In the genomic region with DNA sequence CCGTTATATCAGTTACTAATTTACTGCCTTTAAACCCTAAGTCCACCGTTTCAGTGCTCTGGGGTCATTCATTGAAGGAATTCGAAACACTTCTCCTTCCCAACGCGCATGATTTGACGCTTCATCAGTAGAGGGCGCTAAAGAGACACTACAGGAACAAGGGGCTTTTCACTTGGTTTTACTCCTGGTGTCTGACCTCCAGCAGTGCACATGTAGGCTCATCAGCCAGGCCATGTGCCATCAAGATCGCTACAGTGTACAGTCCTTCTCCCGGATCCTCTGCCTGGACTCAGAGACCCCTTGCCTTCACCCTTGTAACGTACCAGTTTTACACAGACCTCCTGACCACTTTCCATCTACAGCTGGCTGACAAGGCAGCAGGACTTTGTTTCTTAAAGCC, we compare ENCODE assay signal across 8 mouse cellular contexts.
DNase-seq lines count a peak whose midpoint lies in the region; ATAC-seq and TF ChIP-seq lines count a peak whose summit lies in the region.

No protein-coding gene starts in this region.

- H3K4me2 ChIP-seq in limb, embryonic 11.5 days (ENCODE audit: low read depth, severe bottlenecking): no peak overlapping the region
- no peak overlapping the region for H3K4me2 ChIP-seq in midbrain, embryonic 14.5 days (ENCODE audit: low read length)

- no peak overlapping the region for H3K9ac ChIP-seq in heart, adult 2 months (ENCODE audit: low read depth, low read length)
- H3K9ac ChIP-seq in limb, embryonic 11.5 days (ENCODE audit: low read length): no peak overlapping the region
- no peak overlapping the region for H3K9ac ChIP-seq in midbrain, embryonic 14.5 days (replicated peaks; ENCODE audit: low read length)

- WGBS in spleen, adult 2 months: 14% methylated on average over 10 of the region's 10 CpGs
- 9% methylated on average over 10 of the region's 10 CpGs for WGBS in heart, adult 2 months
- 9% methylated on average over 10 of the region's 10 CpGs for WGBS in limb, embryonic 11.5 days
- WGBS in midbrain, embryonic 14.5 days: 13% methylated on average over 10 of the region's 10 CpGs

- 0 out of 2 replicates have a peak, but pooled peaks have one; percentile 63 for TF ChIP-seq EP300 in heart, adult 2 months (IDR thresholded peaks at IDR 0.05; ENCODE audit: insufficient read depth, low read depth, low read length)

- H3K27ac ChIP-seq in spleen, adult 2 months (ENCODE audit: insufficient read depth, low read length): no peak overlapping the region
- no peak overlapping the region for H3K27ac ChIP-seq in heart, adult 2 months
- no peak overlapping the region for H3K27ac ChIP-seq in limb, embryonic 11.5 days (replicated peaks; ENCODE audit: low read depth, low read length)
- no peak overlapping the region for H3K27ac ChIP-seq in midbrain, embryonic 14.5 days (replicated peaks; ENCODE audit: low read depth, low read length)

- DNase-seq in spleen, adult 2 months (ENCODE audit: low read depth in 1 of 2, low spot score in 2 of 2): peak; percentile 4 to 17
- no peak for DNase-seq in spleen, adult 12 weeks (ENCODE audit: low spot score)
- DNase-seq in embryo, embryonic 11 days: peak; percentile 91
- peak; percentile 62 to 63 for DNase-seq in heart, adult 2 months
- DNase-seq in kidney, adult 8-10 months: peak; percentile 71 to 80
- peak; percentile 85 for DNase-seq in limb, embryonic 11.5 days (ENCODE audit: low spot score)
- DNase-seq in midbrain, embryonic 14.5 days: peak; percentile 90
- DNase-seq in spleen, postnatal 36 days (ENCODE audit: low spot score in 2 of 2): peak; percentile 8 to 37

- peak; percentile 13; the same call in 1 of the 2 replicates for TF ChIP-seq CTCF in spleen, adult 2 months (IDR thresholded peaks at IDR 0.05; ENCODE audit: extremely low read depth, insufficient read depth, insufficient read length, insufficient replicate concordance)
- peak; percentile 96 for TF ChIP-seq CTCF in heart, adult 2 months (IDR thresholded peaks at IDR 0.05)

- H3K27me3 ChIP-seq in spleen, adult 2 months (ENCODE audit: control insufficient read depth, insufficient read depth, low read length): no peaks in the 10 kb centered on the region
- no peaks in the 10 kb centered on the region for H3K27me3 ChIP-seq in heart, adult 2 months (ENCODE audit: control insufficient read depth, insufficient read depth, low read length)
- no peaks in the 10 kb centered on the region for H3K27me3 ChIP-seq in limb, embryonic 11.5 days (ENCODE audit: control insufficient read depth, insufficient read depth, low read length)
- no peaks in the 10 kb centered on the region for H3K27me3 ChIP-seq in midbrain, embryonic 14.5 days (ENCODE audit: control insufficient read depth, insufficient read depth, low read length)

- H3K4me1 ChIP-seq in spleen, adult 2 months (ENCODE audit: control insufficient read depth, insufficient read depth, insufficient read length): no peaks in the 10 kb centered on the region
- peaks cover 8% of the 10 kb centered on the region for H3K4me1 ChIP-seq in heart, adult 2 months (ENCODE audit: control insufficient read depth, insufficient read depth, low read length)
- H3K4me1 ChIP-seq in limb, embryonic 11.5 days (ENCODE audit: control insufficient read depth, insufficient read depth, low read length): no peaks in the 10 kb centered on the region
- H3K4me1 ChIP-seq in midbrain, embryonic 14.5 days (ENCODE audit: control insufficient read depth, insufficient read depth, low read length): no peaks in the 10 kb centered on the region

- no peak for TF ChIP-seq POLR2A in spleen, adult 2 months (IDR thresholded peaks at IDR 0.05; ENCODE audit: low read depth, low read length)
- no peak for TF ChIP-seq POLR2A in heart, adult 2 months (IDR thresholded peaks at IDR 0.05; ENCODE audit: insufficient read depth, low read depth, low read length)

- H3K36me3 ChIP-seq in spleen, adult 2 months (ENCODE audit: control insufficient read depth, insufficient read depth, low read length): no peaks in the 10 kb centered on the region
- H3K36me3 ChIP-seq in heart, adult 2 months (ENCODE audit: control insufficient read depth, insufficient read depth, low read length): no peaks in the 10 kb centered on the region
- H3K36me3 ChIP-seq in limb, embryonic 11.5 days (ENCODE audit: control insufficient read depth, insufficient read depth, low read length): no peaks in the 10 kb centered on the region
- H3K36me3 ChIP-seq in midbrain, embryonic 14.5 days (ENCODE audit: control insufficient read depth, insufficient read depth, low read length): no peaks in the 10 kb centered on the region

- intact Hi-C loops in heart, adult 2 months (cut with DNase I): loop anchor here (1.0 to 5.0 kb wide), 3 partner anchors 208 to 324 kb away; a partner anchor contains a TSS

- H3K4me3 ChIP-seq in spleen, adult 2 months (ENCODE audit: extremely low read depth, insufficient read depth, insufficient read length): no peak overlapping the region
- H3K4me3 ChIP-seq in heart, adult 2 months: no peak overlapping the region
- no peak overlapping the region for H3K4me3 ChIP-seq in limb, embryonic 11.5 days (ENCODE audit: low read depth, low read length)
- no peak overlapping the region for H3K4me3 ChIP-seq in midbrain, embryonic 14.5 days (replicated peaks; ENCODE audit: low read depth, low read length)

- no peaks in the 10 kb centered on the region for H3K79me2 ChIP-seq in heart, adult 2 months (replicated peaks; ENCODE audit: control insufficient read depth, insufficient read depth, low read length)

- no peaks in the 10 kb centered on the region for H3K9me3 ChIP-seq in limb, embryonic 11.5 days (ENCODE audit: control insufficient read depth, low read length)
- no peaks in the 10 kb centered on the region for H3K9me3 ChIP-seq in midbrain, embryonic 14.5 days (ENCODE audit: control insufficient read depth, low read length)

- ATAC-seq in limb, embryonic 11.5 days (ENCODE audit: insufficient number of reproducible peaks, low FRiP score, low TSS enrichment, low read depth): no peak; the same call in 1 of the 2 replicates
- ATAC-seq in midbrain, embryonic 14.5 days (ENCODE audit: low FRiP score, low TSS enrichment): peak; percentile 71; the same call in 1 of the 2 replicates
